ENCODE assay signal across 7 mouse cellular contexts in genomic region chrX:150458136-150458535, GRCm38 (mm10). TPM values are rescaled to one million over a fixed set of nuclear protein-coding genes. Genes with fewer than 3 reads are reported as not detected.
A peak's percentile ranks its signal among the peaks of the same experiment; 100 is the strongest.
DNase-seq lines count a peak whose midpoint lies in the region; ATAC-seq and TF ChIP-seq lines count a peak whose summit lies in the region.

No protein-coding gene starts in this region.

- H3K4me3 ChIP-seq in lung, embryonic 14.5 days (ENCODE audit: low read depth, low read length): peak overlapping the region; percentile 38
- H3K4me3 ChIP-seq in forebrain, embryonic 10.5 days: peak overlapping the region; percentile 52
- peak overlapping the region; percentile 39 for H3K4me3 ChIP-seq in limb, embryonic 12.5 days (replicated peaks)
- no peak overlapping the region for H3K4me3 ChIP-seq in stomach, embryonic 15.5 days (replicated peaks)

- H3K4me2 ChIP-seq in lung, embryonic 14.5 days: peak overlapping the region; percentile 57
- H3K4me2 ChIP-seq in limb, embryonic 12.5 days: peak overlapping the region; percentile 48
- peak overlapping the region; percentile 21; the same call in 1 of the 2 replicates for H3K4me2 ChIP-seq in stomach, embryonic 15.5 days

- no peak for TF ChIP-seq CTCF in lung, embryonic 14.5 days (IDR thresholded peaks at IDR 0.05; ENCODE audit: low read depth)

- no peaks in the 10 kb centered on the region for H3K9me3 ChIP-seq in lung, embryonic 14.5 days (ENCODE audit: low read depth, low read length)
- no peaks in the 10 kb centered on the region for H3K9me3 ChIP-seq in forebrain, embryonic 10.5 days
- H3K9me3 ChIP-seq in limb, embryonic 12.5 days: no peaks in the 10 kb centered on the region
- no peaks in the 10 kb centered on the region for H3K9me3 ChIP-seq in stomach, embryonic 15.5 days

- no peak for DNase-seq in lung, embryonic 14.5 days
- DNase-seq in lung, postnatal 4 days: no peak
- DNase-seq in forebrain, embryonic 10.5 days (ENCODE audit: extremely low spot score, low spot score): no peak
- DNase-seq in left cerebral cortex, postnatal 14 days (ENCODE audit: low spot score in 2 of 2): no peak
- no peak for DNase-seq in testis, postnatal 10 days (ENCODE audit: low spot score)

- no peaks in the 10 kb centered on the region for H3K27me3 ChIP-seq in lung, embryonic 14.5 days (ENCODE audit: insufficient read depth, low read length)
- H3K27me3 ChIP-seq in forebrain, embryonic 10.5 days (ENCODE audit: poor library complexity, severe bottlenecking): no peaks in the 10 kb centered on the region
- no peaks in the 10 kb centered on the region for H3K27me3 ChIP-seq in limb, embryonic 12.5 days
- H3K27me3 ChIP-seq in stomach, embryonic 15.5 days (replicated peaks): no peaks in the 10 kb centered on the region

- no peaks in the 10 kb centered on the region for H3K4me1 ChIP-seq in lung, embryonic 14.5 days (ENCODE audit: insufficient read depth)
- H3K4me1 ChIP-seq in forebrain, embryonic 10.5 days: peaks cover 6% of the 10 kb centered on the region; the same call in 1 of the 2 replicates
- no peaks in the 10 kb centered on the region for H3K4me1 ChIP-seq in limb, embryonic 12.5 days (replicated peaks)
- H3K4me1 ChIP-seq in stomach, embryonic 15.5 days: no peaks in the 10 kb centered on the region

- WGBS in lung, embryonic 14.5 days: 37% methylated on average over 3 of the region's 3 CpGs
- WGBS in forebrain, embryonic 10.5 days: 41% methylated on average over 3 of the region's 3 CpGs
- 33% methylated on average over 3 of the region's 3 CpGs for WGBS in limb, embryonic 12.5 days
- WGBS in stomach, embryonic 15.5 days: 29% methylated on average over 3 of the region's 3 CpGs

- no peaks in the 10 kb centered on the region for H3K36me3 ChIP-seq in lung, embryonic 14.5 days (ENCODE audit: insufficient read depth)
- no peaks in the 10 kb centered on the region for H3K36me3 ChIP-seq in forebrain, embryonic 10.5 days (replicated peaks)
- H3K36me3 ChIP-seq in limb, embryonic 12.5 days: no peaks in the 10 kb centered on the region
- H3K36me3 ChIP-seq in stomach, embryonic 15.5 days: no peaks in the 10 kb centered on the region

- H3K9ac ChIP-seq in lung, embryonic 14.5 days: no peak overlapping the region
- no peak overlapping the region for H3K9ac ChIP-seq in limb, embryonic 12.5 days (replicated peaks)
- H3K9ac ChIP-seq in stomach, embryonic 15.5 days: no peak overlapping the region

- intact Hi-C loops in left cerebral cortex, postnatal 14 days (cut with DNase I): no loop called here

- no peak overlapping the region for H3K27ac ChIP-seq in lung, embryonic 14.5 days (ENCODE audit: low read depth)
- H3K27ac ChIP-seq in forebrain, embryonic 10.5 days: no peak overlapping the region
- 0 out of 2 replicates have a peak overlapping the region, but pooled peaks have one; percentile 29 for H3K27ac ChIP-seq in limb, embryonic 12.5 days
- H3K27ac ChIP-seq in stomach, embryonic 15.5 days: no peak overlapping the region

- ATAC-seq in lung, embryonic 14.5 days (ENCODE audit: insufficient read depth): no peak
- no peak; the same call in 1 of the 2 replicates for ATAC-seq in limb, embryonic 12.5 days (ENCODE audit: insufficient number of reproducible peaks, insufficient read depth, low FRiP score, low TSS enrichment, low read depth)
- ATAC-seq in stomach, embryonic 15.5 days (ENCODE audit: insufficient read depth, low FRiP score, low read depth): no peak

RNA-seq across cellular contexts. Expression of gene Tmem29, which starts 0.8 kb away (rescaled TPM):
- 35.8 and 39.7 TPM in 2 replicates for polyA plus RNA-seq in lung, embryonic 14.5 days (2014; fragmentation: Nextera tagmentation; extraction: Ambion mirVana)
- polyA plus RNA-seq in forebrain, embryonic 10.5 days (2016; fragmentation: Nextera tagmentation; extraction: Ambion mirVana): 36.3 and 37.5 TPM in 2 replicates
- 42.0 and 43.8 TPM in 2 replicates for polyA plus RNA-seq in limb, embryonic 12.5 days (2016; fragmentation: Nextera tagmentation; extraction: Ambion mirVana)
- 29.1 and 32.4 TPM in 2 replicates for polyA plus RNA-seq in stomach, embryonic 15.5 days (2015; fragmentation: Nextera tagmentation; extraction: Ambion mirVana)
- 10 to 100 TPM; 45.2 to 45.8 TPM for total RNA-seq in left cerebral cortex, postnatal 14 days (2021)
